Mouse (Mus musculus) kidney, adult 2 months (tissue): ENCODE measurements around the gene Mpg.

Experiments used
- CTCF ChIP-seq: fragments of 200-500 bp; conservative IDR thresholded peaks from 2 replicates; pipeline ENCODE4 v1.5.1; 2011; ENCODE audit warnings: low read depth, mild to moderate bottlenecking, control low read depth, low read length, moderate library complexity, mixed read lengths; ENCODE audit not compliant: insufficient read depth, insufficient read length
- POLR2A ChIP-seq: fragments of 200-500 bp; IDR thresholded peaks from one replicate; pipeline ENCODE4 v1.6.1; 2011; ENCODE audit warnings: low read depth, low read length, control low read depth

- no peak for TF ChIP-seq CTCF
- TF ChIP-seq POLR2A, result no peak
Observed at GRCm38 (mm10) chr11:32253121-32253520, 26.8 kb downstream of the Mpg start.
